Mouse (Mus musculus): ENCODE results near the gene Nxph4.

DNA sequence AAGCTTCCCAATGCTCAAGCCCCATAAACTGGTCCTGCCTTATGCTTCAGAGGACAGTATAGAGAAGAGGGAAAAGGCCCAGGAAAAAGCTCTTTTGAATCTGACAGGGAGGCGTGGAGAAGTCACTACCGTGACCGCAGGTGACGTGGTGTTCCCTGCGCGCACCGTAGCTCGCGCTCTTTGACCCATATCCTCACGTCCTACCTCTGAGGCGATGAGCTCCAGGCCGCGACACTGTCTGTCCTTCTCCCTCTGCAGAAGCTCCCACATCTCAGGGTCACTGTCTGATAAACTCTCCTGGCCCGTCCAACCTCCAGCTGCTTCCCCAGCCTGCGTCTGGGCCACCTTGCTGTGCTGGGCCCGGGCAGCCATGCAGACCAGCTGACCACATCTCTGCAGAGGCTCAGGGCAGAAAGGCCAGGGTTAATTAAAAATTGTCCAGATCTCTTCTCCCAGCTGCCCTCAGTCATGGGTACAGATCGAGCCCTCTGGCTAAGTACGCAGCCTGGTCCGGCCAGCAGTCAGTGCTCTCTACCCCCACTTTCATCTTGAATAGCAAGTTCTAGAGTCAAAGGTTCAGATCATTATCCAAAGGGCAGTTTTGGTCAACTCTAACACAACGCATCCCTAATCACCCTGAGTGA, 13.5 kb downstream of the Nxph4 start:
- TF ChIP-seq CTCF (IDR thresholded peaks at IDR 0.05; ENCODE audit: low read depth): no peak
- TF ChIP-seq EP300 (IDR thresholded peaks at IDR 0.05; ENCODE audit: low read depth): no peak
